Mouse (Mus musculus) embryonic stem cell, embryonic (primary cell): ENCODE results near the gene Melk.

Experiments used
- CTCF ChIA-PET, 4 experiments: fragments of 300-600 bp in 2 of 4; fragments of 350-600 bp in 2 of 4; sonication (Branson Sonifier 250); formaldehyde crosslinking; loops; one replicate each; lab custom pipeline; 2022; ENCODE audit warnings: inconsistent platforms in 2 of 4; lab: Charles Lee
- POLR2A ChIA-PET, 4 experiments: fragments of 300-600 bp in 2 of 4; fragments of 350-600 bp in 2 of 4; sonication (Branson Sonifier 250); formaldehyde crosslinking; loops; one replicate each; lab custom pipeline; 2022; ENCODE audit warnings: antibody characterized with exemption in 4 of 4, inconsistent platforms in 1 of 4; lab: Charles Lee

Gene Melk

DNA sequence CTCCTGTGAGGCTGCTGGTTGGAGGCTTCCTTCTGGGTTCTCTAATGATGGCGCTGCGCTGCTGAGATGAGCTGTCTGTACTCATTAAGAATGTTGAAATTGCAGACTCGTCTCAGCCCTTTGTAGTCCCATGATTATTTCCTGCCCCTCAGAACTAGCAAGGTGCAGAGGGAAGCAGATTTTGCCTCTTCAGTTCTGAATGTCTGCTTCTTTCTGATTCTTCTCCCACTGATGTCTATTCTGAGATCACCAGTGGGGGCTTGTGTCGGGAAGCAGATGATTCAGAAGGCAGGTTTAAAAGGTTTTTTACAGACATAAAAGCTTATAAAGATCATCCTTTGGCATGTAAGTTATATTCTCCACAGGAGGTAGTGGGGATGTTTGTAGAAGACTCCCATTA lies 10.2 kb downstream of the Melk start:
- CTCF ChIA-PET, result interaction anchor here in 1 of 4 experiments (0.6 kb wide), 1 partner anchor 137 kb away, joined by 3 read pairs; no protein-coding TSS in a partner anchor
- POLR2A ChIA-PET, result interaction anchor here in 2 of 4 experiments (1.2 to 1.9 kb wide), 3 partner anchors 8 to 445 kb away, joined by 3 to 4 read pairs (median 3); no protein-coding TSS in a partner anchor

DNA sequence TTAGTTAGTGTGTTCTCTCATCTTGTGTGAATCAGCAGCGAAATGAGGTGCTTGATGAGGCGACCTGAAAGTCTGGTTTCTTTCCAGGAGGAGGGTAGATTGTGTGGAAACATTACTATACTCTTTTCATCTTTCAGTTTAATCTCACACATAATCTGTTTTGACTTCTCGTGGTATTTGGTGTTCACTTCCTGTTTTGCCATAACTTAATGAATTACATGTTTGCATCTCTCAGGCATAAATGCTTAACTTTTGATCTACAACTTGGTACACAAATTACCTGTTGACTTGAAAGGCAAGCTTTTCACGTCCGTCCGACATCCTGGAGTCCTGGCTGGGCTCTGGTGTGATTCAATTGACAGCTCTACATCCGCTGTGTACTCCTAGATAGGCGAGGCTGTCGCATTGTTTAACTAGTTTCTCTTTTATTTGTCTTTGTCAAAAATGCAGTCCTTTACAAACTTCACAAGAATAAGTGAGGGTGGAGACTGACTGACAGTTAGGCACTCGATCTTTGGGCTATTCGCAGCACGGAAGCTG lies 15.7 kb downstream of the Melk start:
- POLR2A ChIA-PET, result no interaction called here

DNA sequence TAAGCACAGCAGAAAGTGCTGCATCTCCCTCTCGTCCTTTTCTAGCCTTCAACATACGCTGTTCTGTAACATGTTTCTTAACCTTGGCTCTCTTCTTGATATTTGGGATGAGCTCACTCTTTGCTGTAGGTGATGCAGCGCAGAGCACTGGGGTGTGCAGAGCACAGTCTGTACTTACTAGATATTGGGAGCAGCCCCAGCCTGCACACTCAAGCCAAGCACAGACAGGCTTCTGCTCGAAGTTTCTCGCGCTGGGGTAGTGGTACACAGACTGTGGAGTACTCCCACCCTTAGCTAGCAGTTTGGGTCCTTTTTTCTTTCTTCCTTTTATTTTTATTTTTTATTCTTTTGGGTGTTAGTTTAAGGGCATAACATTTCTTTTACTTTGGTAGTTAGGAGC lies 19.8 kb downstream of the Melk start:
- CTCF ChIA-PET, result interaction anchor here in 1 of 4 experiments (0.5 kb wide), 1 partner anchor 145 kb away, joined by 3 read pairs; no protein-coding TSS in a partner anchor
- POLR2A ChIA-PET, result no interaction called here

More for the DNA sequence above, 15.7 kb downstream of the Melk start:
- CTCF ChIA-PET, result no interaction called here

DNA sequence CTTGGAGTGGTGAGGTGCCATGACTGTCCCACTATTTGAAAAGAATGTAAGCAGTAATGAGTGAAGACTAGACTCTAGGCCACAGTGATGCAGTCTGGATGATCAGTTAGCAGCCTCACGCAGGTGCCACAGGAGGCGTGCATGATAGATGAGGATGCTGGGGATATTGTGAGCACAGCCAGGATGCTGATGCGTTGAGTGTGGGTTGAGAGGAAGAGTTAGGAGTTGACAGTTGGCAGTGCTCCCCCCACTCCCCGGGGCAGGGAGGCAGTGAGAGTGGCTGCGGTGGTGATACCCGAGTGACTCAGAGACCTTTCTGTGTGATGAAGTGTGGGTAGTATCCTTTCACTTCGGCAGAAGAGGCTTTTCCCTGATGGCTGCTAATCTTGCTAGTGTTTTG lies 21.4 kb downstream of the Melk start:
- CTCF ChIA-PET, result no interaction called here
- POLR2A ChIA-PET, result no interaction called here

DNA sequence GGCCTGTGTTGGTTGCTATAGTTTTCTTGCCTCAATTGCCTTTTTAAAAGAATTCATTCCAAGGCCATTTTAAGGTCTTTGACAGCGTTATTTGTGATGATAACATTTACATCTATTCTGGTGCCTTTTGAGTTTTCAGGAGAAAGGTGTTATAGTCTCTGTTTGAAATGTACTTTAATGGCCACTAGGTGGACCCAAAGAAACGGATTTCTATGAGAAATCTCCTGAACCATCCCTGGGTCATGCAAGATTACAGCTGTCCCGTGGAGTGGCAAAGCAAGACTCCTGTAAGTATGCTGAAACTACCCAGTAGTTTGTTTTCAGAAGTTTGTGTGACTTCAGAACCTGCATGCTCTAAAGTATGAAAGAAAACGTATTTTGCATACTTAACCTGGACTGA lies 24.8 kb downstream of the Melk start:
- POLR2A ChIA-PET, result interaction anchor here in 1 of 4 experiments (0.7 kb wide), 1 partner anchor 66 kb away, joined by 3 read pairs; no protein-coding TSS in a partner anchor

DNA sequence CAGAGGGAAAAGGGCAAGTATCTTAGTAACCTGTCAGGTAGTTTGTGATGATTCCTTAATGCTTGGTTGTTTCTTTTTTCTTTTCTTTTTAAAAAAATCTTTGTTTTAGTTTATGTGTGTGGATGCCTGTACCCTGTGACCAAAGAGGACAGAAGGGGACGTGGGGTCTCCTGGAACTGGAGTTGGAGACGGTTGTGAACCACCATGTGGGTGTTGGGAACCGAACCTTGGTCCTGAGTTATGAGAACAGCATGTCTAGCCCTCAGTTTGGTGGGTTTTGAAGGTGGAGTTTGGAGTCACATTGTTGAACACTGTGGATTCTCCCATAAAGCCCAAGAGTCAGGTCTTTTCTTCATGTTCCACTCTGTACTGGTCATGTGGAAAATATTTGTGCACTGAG lies 26.0 kb downstream of the Melk start:
- ChIA-PET CTCF (interaction anchor here in 1 of 4 experiments (1.3 kb wide), 1 partner anchor 343 kb away, joined by 4 read pairs; no protein-coding TSS in a partner anchor), POLR2A (no interaction called here)

More for the DNA sequence above, 24.8 kb downstream of the Melk start:
- CTCF ChIA-PET, result interaction anchor here in 2 of 4 experiments (0.5 to 1.3 kb wide), 6 partner anchors 8 to 344 kb away, joined by 3 to 5 read pairs (median 3); no protein-coding TSS in a partner anchor

DNA sequence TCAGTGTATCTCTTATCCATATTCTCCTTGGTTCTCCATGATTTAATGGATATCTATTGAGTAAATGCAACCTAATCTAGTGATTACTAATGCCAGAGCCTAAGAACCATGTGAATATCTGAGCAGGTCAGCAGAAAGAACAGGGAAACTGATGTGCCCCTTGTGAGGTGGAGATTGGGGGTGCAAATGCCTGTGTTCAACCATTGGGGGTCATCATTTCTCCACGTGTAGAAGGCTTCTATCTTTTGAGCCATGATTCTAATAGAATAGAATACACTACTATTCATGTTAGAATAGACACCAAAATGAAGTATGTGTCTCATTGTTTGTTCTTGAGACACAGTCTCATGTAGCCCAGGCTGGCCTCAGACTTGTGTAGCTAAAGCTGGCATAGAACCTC lies 27.3 kb downstream of the Melk start:
- CTCF ChIA-PET, result no interaction called here
- POLR2A ChIA-PET, result interaction anchor here in 1 of 4 experiments (0.8 to 1.5 kb wide), 2 partner anchors 36 to 428 kb away, joined by 3 read pairs; partner anchors contain the start of gene Zcchc7

DNA sequence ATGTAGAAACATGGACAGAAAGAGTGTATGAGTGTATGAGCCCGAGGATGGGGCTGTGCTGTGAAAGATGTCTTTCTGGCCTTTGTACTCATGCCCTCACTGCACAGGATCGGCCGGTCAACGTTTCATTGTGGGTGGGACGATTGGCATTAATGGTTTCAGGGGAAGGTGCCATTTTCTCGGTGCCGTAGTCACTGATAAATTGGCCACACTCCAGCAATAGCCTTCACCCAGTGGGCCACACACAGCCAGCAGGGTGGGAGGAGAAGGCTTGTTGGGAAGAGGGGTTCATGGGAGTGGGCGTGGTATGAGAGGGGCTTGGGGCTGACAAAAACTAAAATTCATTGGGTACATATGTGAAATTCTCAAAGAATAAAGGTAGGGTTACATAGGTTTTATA lies 34.3 kb downstream of the Melk start:
- POLR2A ChIA-PET, result interaction anchor here in 1 of 4 experiments (0.8 kb wide), 1 partner anchor 9 kb away, joined by 3 read pairs; no protein-coding TSS in a partner anchor
- CTCF ChIA-PET, result no interaction called here

DNA sequence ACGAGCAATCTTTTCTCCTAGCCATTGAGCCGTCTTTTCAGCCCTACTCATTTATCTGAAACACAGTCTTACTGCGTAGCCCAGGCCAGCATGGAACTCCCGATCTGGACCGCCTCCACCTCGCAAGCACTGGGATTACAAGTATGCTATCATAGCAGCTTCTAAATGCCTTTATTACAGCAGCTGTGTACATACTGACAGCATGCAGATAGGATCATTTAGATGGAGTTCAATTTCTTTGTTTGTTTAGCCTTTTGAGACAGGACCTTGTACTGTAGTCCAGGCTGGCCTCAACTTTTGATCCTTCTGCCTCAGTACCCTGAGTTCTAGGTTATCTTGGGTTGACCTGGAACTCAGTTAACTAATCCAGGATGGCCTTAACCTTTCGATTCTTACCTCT lies 61.0 kb downstream of the Melk start:
- POLR2A ChIA-PET, result interaction anchor here in 1 of 4 experiments (1.3 to 1.8 kb wide), 2 partner anchors 10 to 18 kb away, joined by 3 read pairs; no protein-coding TSS in a partner anchor
- CTCF ChIA-PET, result no interaction called here

DNA sequence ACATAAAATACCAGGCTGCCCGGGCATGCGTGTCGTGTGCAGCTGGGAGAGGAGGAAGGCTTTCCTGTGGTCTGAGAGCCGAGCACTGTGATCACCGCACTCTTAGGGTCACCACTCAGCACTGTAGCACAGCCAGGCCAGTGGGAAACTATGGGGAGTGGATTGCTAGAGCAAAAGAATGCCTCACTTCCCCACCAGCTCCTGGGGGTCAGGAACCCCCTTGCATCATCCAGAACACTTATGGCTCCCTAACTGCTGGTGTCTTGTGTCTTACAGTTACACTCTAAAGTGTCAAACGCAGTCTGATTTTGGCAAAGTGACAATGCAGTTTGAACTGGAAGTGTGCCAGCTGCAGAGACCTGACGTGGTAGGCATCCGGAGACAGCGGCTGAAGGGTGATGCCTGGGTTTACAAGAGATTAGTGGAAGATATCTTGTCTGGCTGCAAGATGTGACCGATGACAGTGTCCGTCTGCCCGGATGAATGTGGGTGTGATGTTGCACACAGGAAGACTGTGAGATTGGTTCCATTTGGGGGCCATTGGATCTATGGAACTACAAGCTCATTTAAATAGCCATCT lies 62.8 kb downstream of the Melk start:
- ChIA-PET POLR2A (interaction anchor here in 1 of 4 experiments (1.1 kb wide), 1 partner anchor 35 kb away, joined by 3 read pairs; no protein-coding TSS in a partner anchor), CTCF (interaction anchor here in 1 of 4 experiments (0.6 kb wide), 1 partner anchor 201 kb away, joined by 3 read pairs; no protein-coding TSS in a partner anchor)

DNA sequence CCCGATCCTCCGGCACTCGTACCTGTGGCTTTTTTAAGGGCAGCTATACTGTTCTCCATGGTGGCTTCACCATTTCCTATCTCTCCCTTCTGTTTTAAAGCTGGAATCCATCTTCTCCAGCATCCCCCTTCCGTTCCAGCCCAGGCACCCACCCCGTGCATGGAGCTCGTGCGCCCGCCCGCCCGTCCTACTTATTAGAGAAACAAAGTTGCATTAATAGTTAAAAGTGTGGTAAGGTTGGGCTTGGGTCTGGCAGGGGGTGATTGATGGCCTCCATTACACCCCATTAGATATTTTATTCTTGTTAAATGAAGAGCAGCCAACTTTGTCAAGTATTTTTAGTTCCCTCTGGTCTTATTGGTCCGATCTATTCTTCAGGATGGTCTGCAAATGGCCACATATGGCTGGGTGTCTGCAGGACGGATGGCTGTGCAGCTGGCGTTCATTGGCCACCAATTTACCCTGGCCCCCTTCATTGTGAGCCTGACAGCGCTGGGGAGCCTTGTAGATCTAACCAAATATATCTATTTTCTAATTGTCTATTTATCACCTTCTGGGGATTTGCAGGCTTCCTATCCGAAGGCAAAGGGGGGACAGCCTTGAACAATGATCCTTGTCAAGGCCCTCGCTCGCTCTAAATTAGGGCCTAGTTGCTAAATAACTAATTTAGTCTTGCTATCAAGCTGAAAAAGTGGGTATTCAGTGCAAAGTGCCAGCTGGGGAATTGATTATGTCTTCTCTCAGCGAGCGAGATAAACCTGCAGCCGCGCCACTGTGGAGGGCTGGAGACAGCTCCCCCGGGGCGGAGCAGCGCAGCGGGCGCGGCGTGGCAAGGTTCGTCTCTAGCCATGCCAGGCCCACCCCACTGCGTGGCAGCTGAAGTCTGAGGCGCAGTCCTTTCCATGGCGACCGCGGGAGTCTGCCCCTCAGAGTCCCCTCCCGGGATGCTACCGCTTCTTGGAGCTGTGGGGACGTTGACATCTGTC lies 91.8 kb downstream of the Melk start:
- POLR2A ChIA-PET, result no interaction called here

DNA sequence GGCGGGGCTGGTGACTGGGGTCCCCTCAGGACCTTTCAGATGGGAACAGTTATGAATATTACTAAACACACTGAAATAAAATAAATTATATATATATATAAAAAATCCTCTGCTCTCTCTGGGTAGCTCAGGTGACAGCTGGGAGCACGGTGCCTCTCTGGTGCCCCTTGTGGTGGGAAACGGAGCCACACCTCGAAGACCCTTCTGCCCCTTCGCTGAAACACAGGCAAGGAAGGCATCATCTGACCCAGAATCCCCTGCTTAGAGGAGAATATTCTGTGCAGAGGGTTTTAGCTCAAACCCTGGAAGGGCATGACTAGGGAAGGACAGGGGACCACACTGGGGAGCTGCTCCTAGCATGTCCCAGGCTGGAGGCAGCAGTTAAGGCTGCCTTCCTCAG lies 101.9 kb downstream of the Melk start:
- CTCF ChIA-PET, result interaction anchor here in 3 of 4 experiments (0.5 to 1.6 kb wide), 37 partner anchors 9 to 824 kb away, joined by 3 to 8 read pairs (median 4); partner anchors contain the start of genes Gba2 (in 1 of the 3) and Rgp1 (in 1 of the 3)
- POLR2A ChIA-PET, result no interaction called here

More for the DNA sequence above, 91.8 kb downstream of the Melk start:
- CTCF ChIA-PET, result interaction anchor here (0.6 to 1.7 kb wide), 7 partner anchors 10 to 87 kb away, joined by 3 to 10 read pairs (median 4); no protein-coding TSS in a partner anchor

DNA sequence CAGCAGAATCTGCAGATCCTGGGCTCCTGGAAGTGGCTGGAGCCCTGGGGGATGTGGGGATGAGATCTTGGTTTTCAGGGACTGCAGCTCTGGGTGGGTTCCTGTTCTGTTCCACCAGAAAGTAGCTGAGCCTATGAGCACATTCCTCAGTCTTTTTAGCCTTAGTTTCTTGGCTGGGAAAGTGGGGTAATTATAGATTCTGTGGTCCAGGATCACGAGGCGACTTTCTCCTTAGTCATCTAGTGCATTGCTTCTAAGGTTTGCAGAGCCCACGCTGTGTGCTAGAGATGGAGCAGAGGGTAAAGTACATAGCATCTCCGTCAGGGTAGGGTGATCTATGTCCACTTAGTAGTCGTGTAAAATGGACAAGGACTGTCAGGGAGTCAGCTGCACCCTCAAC lies 103.8 kb downstream of the Melk start:
- CTCF ChIA-PET, result interaction anchor here in 1 of 4 experiments (0.6 kb wide), 1 partner anchor 7 kb away, joined by 3 read pairs; no protein-coding TSS in a partner anchor
- POLR2A ChIA-PET, result no interaction called here
